ENCODE assay signal across 12 mouse cellular contexts in the genomic region with DNA sequence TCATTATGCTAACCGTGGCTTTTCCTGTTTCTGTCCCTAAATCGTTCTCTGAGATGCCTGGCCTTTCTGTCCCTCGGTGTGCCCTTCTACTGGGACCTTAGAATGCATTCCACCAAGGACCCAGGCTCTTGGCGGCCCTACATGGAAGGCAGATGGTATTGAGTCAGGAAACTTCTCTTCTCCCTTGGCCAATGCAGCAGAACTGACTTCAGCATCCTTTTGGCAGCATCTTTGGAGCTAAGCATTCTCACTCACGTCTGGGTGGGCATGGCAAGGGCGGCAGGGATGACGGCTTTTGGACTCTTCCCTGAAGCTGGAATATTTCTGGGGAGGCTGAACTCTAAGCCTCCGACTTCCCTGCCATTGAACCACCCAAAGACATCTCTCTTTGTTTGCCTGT.
"Had no signal": no experiment of that assay in that cellular context is flagged by ENCODE, and none has a peak within 500 bp of the region (broad histone marks: within the 10 kb centered on the region; RNA-seq: fewer than 3 reads in every experiment).

No protein-coding gene starts in this region.

- DNase-seq: retina, postnatal 1 day; right cerebral cortex, adult 18-20 months; right cerebral cortex, postnatal 14 days; right cerebral cortex, postnatal 25 days; right cerebral cortex, postnatal 4 days; spleen, adult 18-20 months; thymus, adult 18-20 months; thymus, adult 2 months; thymus, postnatal 14 days; thymus, postnatal 25 days; thymus, postnatal 36 days; thymus, postnatal 4 days had no signal
